Mouse (Mus musculus) lung, adult 2 months (tissue): ENCODE measurements around the gene Aven.

Experiments used
- CTCF ChIP-seq: fragments of 200-500 bp; IDR thresholded peaks from 2 replicates; pipeline ENCODE4 v1.5.1; 2011; ENCODE audit warnings: mild to moderate bottlenecking, low read length, control low read depth; ENCODE audit not compliant: insufficient read depth
- POLR2A ChIP-seq: fragments of 200-500 bp; IDR thresholded peaks from 2 replicates; pipeline ENCODE4 v1.6.1; 2011; ENCODE audit warnings: low read depth, mild to moderate bottlenecking, control low read depth, low read length, borderline replicate concordance; ENCODE audit errors: extremely low read depth

GRCm38 (mm10) chr2:112484886-112485285 lies 7.9 kb upstream of the Aven start:
- TF ChIP-seq CTCF: no peak
- TF ChIP-seq POLR2A: no peak
